Mouse (Mus musculus) CD4-positive, CD25-positive, alpha-beta regulatory T cell, adult 9 weeks (primary cell): ENCODE measurements around the gene Trim69. TPM values are rescaled to one million over a fixed set of nuclear protein-coding genes. Genes with fewer than 3 reads are reported as not detected.

ENCODE experiments used
- polyA plus RNA-seq: library from polyadenylated mRNA; unstranded; fragments of 100-300 nt; shearing (Covaris generic); gene quantifications from one replicate; pipeline ENCODE4 v1.2.1, GENCODE M21; 2017

The Trim69 gene
- polyA plus RNA-seq = 0.21 TPM

DNA sequence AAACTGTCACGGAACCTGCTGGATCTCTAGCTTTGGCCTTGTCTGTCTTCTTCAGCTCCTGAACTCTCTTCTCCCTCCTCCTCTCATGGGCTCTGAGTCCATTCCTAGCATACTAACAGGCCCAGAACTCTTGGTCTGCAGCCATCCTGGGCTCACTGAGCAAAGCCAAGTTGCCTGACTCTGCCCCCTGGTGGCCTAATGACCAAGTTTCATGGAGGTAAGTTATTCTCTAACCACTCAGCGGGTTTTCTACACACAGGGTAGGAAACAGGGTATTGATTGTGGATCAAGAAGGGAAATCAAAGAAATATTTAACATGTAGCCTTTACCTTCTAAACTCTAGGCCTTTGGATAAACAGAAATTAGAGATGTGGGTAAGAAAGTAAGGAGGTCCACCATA lies at the start of gene Trim69:
Trim69 (plus strand) TSS at position 21 of the 400 bp plus-strand sequence.

DNA sequence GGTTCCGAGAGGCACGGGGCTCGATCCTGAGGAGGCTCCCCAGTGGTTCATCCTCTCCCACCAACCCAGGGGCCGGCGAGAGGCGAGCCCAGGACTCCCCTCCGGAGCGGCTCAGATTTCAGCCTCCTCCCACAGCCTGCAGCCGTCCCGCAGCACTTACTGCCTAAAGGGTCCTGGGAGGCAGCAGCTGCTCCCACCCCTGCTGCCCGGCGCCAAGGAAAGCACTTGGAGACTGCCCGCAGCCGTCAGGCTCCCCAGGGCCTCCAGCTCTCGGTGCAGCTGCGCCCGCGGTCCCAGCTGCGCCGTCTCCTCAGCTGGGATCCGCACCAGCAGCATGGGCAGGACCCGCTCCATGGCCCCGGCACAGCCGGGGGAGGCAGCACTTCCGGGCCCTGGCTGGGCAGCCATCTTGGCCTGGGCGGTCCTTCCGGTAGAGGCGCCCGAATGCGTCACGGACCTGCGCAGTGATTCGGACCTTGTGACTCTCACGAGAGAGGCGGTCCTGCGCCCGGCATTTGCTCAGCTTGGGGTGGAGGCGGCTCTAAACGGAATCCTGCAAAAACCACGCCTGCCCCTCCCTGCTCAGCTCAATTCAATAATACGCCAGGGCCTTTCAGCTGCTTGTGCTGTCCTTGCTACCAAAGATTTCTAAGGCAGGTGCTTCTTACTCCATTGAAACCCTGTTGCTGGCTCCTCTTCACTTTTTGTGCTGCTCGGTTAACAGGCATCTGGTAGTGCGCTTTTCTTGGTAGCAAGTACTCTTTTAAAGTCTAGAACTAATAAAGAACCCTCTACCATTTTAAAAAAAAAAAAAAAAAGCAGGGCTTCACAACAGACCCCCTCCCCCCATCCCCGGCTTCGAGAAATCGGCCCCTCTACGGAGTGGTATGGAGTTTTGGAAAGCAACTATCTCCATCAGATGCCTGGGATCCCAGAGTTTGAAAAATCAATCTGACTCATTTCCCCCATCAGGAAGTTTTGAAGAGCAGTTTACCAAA lies 42.2 kb upstream of the Trim69 start, which contains the start of gene Spg11:
Spg11 (minus strand) TSS at position 426 of the 998 bp plus-strand sequence.

DNA sequence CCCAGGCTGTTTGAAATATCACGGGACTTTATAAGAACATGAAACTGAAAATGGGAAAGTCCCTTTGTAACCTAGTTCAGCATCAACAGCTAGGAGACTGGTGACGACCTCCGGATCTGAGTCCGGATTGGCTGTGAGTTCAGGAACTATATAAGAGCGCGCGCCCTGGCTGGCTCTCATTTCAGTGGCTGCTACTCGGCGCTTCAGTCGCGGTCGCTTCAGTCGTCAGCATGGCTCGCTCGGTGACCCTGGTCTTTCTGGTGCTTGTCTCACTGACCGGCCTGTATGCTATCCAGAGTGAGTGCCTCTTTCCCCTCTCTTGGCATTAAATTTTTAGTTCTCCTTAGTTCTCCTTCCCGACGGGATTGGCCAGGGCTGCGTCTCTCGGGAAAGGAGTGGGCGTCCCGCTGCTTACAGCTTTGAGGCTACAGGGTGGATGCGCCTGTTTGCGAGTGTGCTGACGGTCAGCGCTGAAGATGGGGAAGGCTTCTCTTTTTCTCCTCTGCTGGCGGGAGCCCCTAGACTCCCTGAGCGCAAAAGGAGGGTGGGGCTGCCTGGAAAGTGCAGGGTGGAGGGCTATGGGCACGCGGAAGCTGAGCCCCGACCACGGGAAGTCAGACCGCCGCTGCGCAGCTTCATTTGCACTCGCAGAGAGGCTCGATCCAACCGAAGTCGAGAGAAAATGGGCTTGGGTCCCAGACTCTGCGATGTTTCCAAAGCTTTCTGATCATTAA lies 12.8 kb upstream of the Trim69 start, which contains the start of gene B2m:
B2m (plus strand) TSS at position 179 of the 734 bp plus-strand sequence.

DNA sequence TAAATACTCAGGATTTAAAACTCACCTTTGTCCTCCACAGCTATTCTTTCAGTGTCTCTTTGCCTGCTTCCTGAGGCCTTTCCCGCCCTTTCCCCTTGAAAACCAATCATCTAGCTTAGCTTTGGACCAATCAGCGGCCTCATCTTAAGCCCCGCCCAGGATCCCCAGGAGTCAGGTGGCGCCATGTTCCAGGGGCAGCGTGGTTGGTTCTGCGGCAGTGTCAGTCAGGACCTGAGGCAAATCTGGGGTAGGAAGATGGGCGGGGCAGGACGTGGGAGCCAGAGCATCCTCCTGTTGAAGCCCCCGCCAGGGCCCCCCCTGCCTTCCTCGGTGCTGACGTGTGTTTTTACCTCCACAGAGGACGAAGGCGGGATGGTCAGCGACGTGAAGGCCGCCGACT lies 25.6 kb downstream of the Trim69 start, which contains the start of the genes Patl2 and Terb2:
Patl2 (minus strand) TSS at position 84 of the 400 bp plus-strand sequence.
Terb2 (plus strand) TSS at position 167 of the 400 bp plus-strand sequence.

Other genes starting within 250 kb of the Trim69 start
- gene Ctdspl2, start 204.7 kb upstream of the Trim69 start, polyA plus RNA-seq = 64.5 TPM
- not detected for gene Mageb3, start 204.6 kb upstream of the Trim69 start, polyA plus RNA-seq
- 5.8 TPM for gene Eif3j1, start 132.2 kb upstream of the Trim69 start, polyA plus RNA-seq
- 12.7 TPM for gene Spg11, start 42.3 kb upstream of the Trim69 start, polyA plus RNA-seq
- gene B2m, start 13.0 kb upstream of the Trim69 start, polyA plus RNA-seq = 7,957 TPM
- gene Patl2, start 25.5 kb downstream of the Trim69 start, polyA plus RNA-seq = 1.6 TPM
- not detected for gene Terb2, start 25.6 kb downstream of the Trim69 start, polyA plus RNA-seq
- gene Sord, start 74.0 kb downstream of the Trim69 start, polyA plus RNA-seq = 3.9 TPM
- not detected for gene Duox2, start 137.7 kb downstream of the Trim69 start, polyA plus RNA-seq
- gene Duoxa2, start 138.2 kb downstream of the Trim69 start, polyA plus RNA-seq = not detected
- not detected for gene Duoxa1, start 153.0 kb downstream of the Trim69 start, polyA plus RNA-seq
- not detected for gene Duox1, start 155.0 kb downstream of the Trim69 start, polyA plus RNA-seq
- 0.41 TPM for gene Shf, start 208.5 kb downstream of the Trim69 start, polyA plus RNA-seq